Mouse (Mus musculus) embryonic facial prominence, embryonic 14.5 days (tissue): ENCODE measurements around the gene C1qtnf6. TPM values are rescaled to one million over a fixed set of nuclear protein-coding genes. Genes with fewer than 3 reads are reported as not detected.

ENCODE experiments used
- ATAC-seq: fragments of 200-750 bp; cut with Nextera tagmentation; 2 replicates; pipeline ENCODE4 v1.8.0; 2017; ENCODE audit warnings: low read depth, moderate number of reproducible peaks, moderate TSS enrichment
- DNase-seq: peaks from one replicate; pipeline ENCODE4 v3.0.0-alpha.2; 2015; ENCODE audit warnings: low spot score
- H3K27ac ChIP-seq: fragments of 300-500 bp; sonication (generic); replicated peaks from 2 replicates; pipeline ENCODE4 v1.5.1; 2014; ENCODE audit warnings: low read depth, mild to moderate bottlenecking, low read length, moderate library complexity
- H3K27me3 ChIP-seq: fragments of 300-500 bp; sonication (generic); replicated peaks from 2 replicates; pipeline ENCODE4 v1.6.1; 2014; ENCODE audit warnings: low read length; ENCODE audit not compliant: control insufficient read depth, insufficient read depth
- H3K36me3 ChIP-seq: fragments of 300-500 bp; sonication (generic); 2 replicates; pipeline ENCODE4 v1.6.1; 2014; ENCODE audit warnings: low read length, mixed read lengths; ENCODE audit not compliant: control insufficient read depth, insufficient read depth
- H3K4me1 ChIP-seq: fragments of 300-500 bp; sonication (generic); 2 replicates; pipeline ENCODE4 v1.6.1; 2014; ENCODE audit warnings: antibody characterized with exemption, low read length; ENCODE audit not compliant: control insufficient read depth, insufficient read depth
- H3K4me2 ChIP-seq: fragments of 300-500 bp; sonication (generic); 2 replicates; pipeline ENCODE4 v1.6.1; 2014; ENCODE audit warnings: low read depth, mild to moderate bottlenecking, low read length, moderate library complexity, mixed read lengths
- H3K4me3 ChIP-seq: fragments of 300-500 bp; sonication (generic); 2 replicates; pipeline ENCODE4 v1.5.1; 2014; ENCODE audit warnings: low read depth, mild to moderate bottlenecking, low read length
- H3K9ac ChIP-seq: fragments of 300-500 bp; sonication (generic); 2 replicates; pipeline ENCODE4 v1.6.1; 2014; ENCODE audit warnings: low read depth, mild to moderate bottlenecking, low read length, moderate library complexity, mixed read lengths
- H3K9me3 ChIP-seq: fragments of 300-500 bp; sonication (generic); 2 replicates; pipeline ENCODE4 v1.6.1; 2016; ENCODE audit warnings: low read length; ENCODE audit not compliant: control insufficient read depth
- WGBS: fragments of 180-500 bp; shearing (Covaris S2); extraction: QIAGEN DNeasy Blood & Tissue Kit; methylation state at CpG from one replicate; pipeline ENCODE4 v1.1.7; 2014; 5-methylcytosine and 5-hydroxymethylcytosine counted together
- polyA plus RNA-seq: library from polyadenylated mRNA; unstranded; fragments of >200 nt; fragmentation: Nextera tagmentation; extraction: Ambion mirVana; gene quantifications from 2 replicates; pipeline ENCODE4 v1.2.1, GENCODE M21; 2014

C1qtnf6 gene
- polyA plus RNA-seq, 1 experiment from 2014 or later, result 67.5 TPM

DNA sequence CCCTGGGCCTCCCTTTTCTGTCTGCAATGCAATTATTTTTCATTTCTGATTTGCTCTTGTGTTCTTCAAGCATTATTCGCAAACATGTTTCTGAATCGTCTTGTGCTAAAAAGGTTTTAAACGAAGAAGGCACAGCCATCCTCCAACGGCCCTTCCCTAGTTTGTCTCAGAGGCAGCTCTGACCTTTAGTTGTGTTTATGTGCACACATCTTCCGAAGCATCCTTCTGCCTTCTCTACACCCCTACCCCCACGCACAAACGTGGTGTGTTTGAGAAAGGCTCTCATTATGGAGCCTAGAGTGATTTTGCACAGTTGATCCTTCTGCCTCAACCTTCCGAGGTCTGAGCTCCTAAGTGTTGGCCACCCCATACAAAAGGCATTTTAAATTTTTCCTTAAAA lies 17.5 kb upstream of the C1qtnf6 start:
- H3K4me3 ChIP-seq, result no peak overlapping the region
- H3K4me2 ChIP-seq, result no peak overlapping the region
- ATAC-seq (no peak), DNase-seq (no peak)
- no peaks in the 10 kb centered on the region for H3K36me3 ChIP-seq
- no peaks in the 10 kb centered on the region for H3K4me1 ChIP-seq
- no peak overlapping the region for H3K9ac ChIP-seq
- 0 out of 2 replicates have a peak, but pooled peaks cover 4% of the 10 kb centered on the region for H3K27me3 ChIP-seq
- peaks cover 25% of the 10 kb centered on the region for H3K9me3 ChIP-seq
- H3K27ac ChIP-seq, result no peak overlapping the region
- 68% methylated on average over 8 of the region's 8 CpGs for WGBS

GRCm38 (mm10) chr15:78548336-78548665 lies 17.1 kb upstream of the C1qtnf6 start:
- H3K4me3 ChIP-seq, result no peak overlapping the region
- peak; percentile 33 for DNase-seq
- H3K4me2 ChIP-seq, result no peak overlapping the region
- H3K9ac ChIP-seq, result no peak overlapping the region
- peak; percentile 9; the same call in 1 of the 2 replicates for ATAC-seq
- no peaks in the 10 kb centered on the region for H3K36me3 ChIP-seq
- H3K9me3 ChIP-seq, result peaks cover 24% of the 10 kb centered on the region
- 11% methylated on average over 3 of the region's 3 CpGs for WGBS
- no peak overlapping the region for H3K27ac ChIP-seq
- 0 out of 2 replicates have a peak, but pooled peaks cover 5% of the 10 kb centered on the region for H3K27me3 ChIP-seq
- H3K4me1 ChIP-seq, result no peaks in the 10 kb centered on the region

DNA sequence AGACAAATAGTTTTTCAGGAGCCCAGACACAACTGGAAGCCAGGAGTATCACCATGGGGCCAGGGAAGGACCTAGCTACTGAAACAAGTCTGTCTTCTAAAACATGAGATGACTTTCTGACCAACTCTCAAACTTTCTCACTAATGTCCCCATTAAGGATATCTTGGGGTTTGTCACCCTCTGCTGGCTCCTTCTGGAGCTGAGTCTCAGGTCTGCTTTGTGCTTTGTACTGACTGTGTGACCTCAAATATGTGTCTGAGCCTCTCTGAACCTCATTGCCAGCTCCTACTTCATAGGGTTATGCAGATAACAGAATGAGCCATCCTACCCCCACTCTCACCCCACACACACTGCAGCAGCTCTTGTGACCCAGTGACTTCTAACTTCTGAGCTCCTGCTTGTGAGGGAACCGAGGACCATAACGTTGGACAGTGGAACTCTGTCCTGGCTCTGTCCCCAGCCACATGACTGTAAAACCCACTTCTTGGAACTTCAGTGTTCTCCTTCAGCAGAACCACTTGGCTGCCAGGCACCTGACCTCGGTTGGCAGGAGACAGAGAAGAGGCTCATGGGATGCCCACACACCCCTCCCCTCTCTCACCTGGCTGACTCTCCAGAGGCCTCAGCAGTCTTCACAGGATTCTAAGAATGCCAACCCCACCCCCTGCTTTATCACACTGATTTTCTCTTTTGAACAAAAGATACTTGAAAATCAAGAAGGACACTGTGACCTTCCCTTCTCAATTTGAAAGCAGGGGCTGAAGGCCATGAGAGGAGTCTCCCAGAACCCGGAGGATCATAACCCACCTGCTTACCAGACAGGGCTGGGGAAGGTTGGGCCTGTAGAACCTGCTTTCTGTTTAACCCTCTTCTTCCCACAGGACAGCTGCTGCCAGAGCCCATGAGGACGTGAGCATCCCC lies 16.5 kb upstream of the C1qtnf6 start:
- no peak overlapping the region for H3K4me2 ChIP-seq
- WGBS, result 41% methylated on average over 5 of the region's 5 CpGs
- ATAC-seq (0 out of 2 replicates have a peak, but pooled peaks have one; percentile 5), DNase-seq (no peak)
- no peaks in the 10 kb centered on the region for H3K36me3 ChIP-seq
- 0 out of 2 replicates have a peak, but pooled peaks cover 5% of the 10 kb centered on the region for H3K27me3 ChIP-seq
- no peak overlapping the region for H3K27ac ChIP-seq
- H3K4me3 ChIP-seq, result no peak overlapping the region
- no peak overlapping the region for H3K9ac ChIP-seq
- peaks cover 18% of the 10 kb centered on the region for H3K9me3 ChIP-seq
- no peaks in the 10 kb centered on the region for H3K4me1 ChIP-seq

DNA sequence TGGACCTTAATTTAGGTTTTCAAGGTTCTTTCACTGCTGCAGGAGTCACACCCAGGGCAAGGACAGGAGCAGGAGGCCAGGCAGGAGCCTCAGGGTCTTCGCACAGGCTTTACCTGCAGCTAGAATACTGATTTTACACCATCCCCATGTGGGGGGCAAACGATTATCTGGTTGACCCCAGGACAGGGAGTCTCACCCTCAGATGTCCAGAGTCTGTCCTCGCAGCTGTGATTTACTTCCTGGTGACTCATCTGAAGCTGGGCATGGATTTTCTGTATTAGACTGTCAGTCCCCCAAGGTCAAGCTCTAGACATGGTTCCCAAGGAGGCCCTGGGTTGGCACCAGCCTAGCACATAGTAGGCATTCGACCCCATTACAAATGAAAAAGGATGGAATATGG lies 14.8 kb upstream of the C1qtnf6 start:
- no peaks in the 10 kb centered on the region for H3K36me3 ChIP-seq
- H3K27me3 ChIP-seq, result 0 out of 2 replicates have a peak, but pooled peaks cover 5% of the 10 kb centered on the region
- H3K4me2 ChIP-seq, result no peak overlapping the region
- H3K4me1 ChIP-seq, result no peaks in the 10 kb centered on the region
- WGBS, result 82% methylated on average over 4 of the region's 4 CpGs
- DNase-seq (no peak), ATAC-seq (no peak)
- H3K9ac ChIP-seq, result no peak overlapping the region
- H3K27ac ChIP-seq, result no peak overlapping the region
- H3K9me3 ChIP-seq, result peaks cover 5% of the 10 kb centered on the region; the same call in 1 of the 2 replicates
- H3K4me3 ChIP-seq, result no peak overlapping the region

DNA sequence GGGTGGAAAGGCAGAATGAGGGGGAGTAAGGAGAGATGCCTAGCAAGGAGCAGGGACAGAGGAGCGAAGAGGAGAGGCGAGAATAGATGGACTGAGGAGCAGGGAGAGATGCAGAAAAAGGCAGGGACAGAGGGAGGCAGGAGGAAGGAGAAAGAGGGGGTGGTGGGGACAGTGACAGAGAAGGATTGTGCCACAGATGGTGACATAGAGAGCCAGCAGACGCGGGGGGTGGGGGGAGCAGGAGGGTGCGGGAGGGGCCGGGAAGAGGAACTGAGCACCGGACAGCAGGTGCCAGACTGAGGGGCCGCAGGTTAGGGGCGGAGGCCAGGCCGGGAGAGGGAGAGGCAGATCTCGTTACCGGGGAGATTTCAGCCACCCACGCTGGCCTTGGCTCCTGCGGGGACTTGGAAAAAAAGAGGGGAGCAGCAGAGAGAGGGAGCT lies 13.4 kb upstream of the C1qtnf6 start, which contains the start of gene Sstr3:
Gene Sstr3 (minus strand): TSS at position 125 of the 441 bp plus-strand sequence.
- H3K4me3 ChIP-seq, result no peak within 1 kb of the TSS
- H3K27me3 ChIP-seq, result 0 out of 2 replicates have a peak, but pooled peaks cover 5% of the 10 kb centered on the region
- ATAC-seq, result no peak
- DNase-seq, result no peak
- no peaks in the 10 kb centered on the region for H3K36me3 ChIP-seq
- no peak within 1 kb of the TSS for H3K4me2 ChIP-seq
- H3K27ac ChIP-seq, result no peak within 1 kb of the TSS
- 10% methylated on average over 14 of the region's 14 CpGs for WGBS
- no peak within 1 kb of the TSS for H3K9ac ChIP-seq
- H3K4me1 ChIP-seq, result no peaks in the 10 kb centered on the region
- no peaks in the 10 kb centered on the region for H3K9me3 ChIP-seq

DNA sequence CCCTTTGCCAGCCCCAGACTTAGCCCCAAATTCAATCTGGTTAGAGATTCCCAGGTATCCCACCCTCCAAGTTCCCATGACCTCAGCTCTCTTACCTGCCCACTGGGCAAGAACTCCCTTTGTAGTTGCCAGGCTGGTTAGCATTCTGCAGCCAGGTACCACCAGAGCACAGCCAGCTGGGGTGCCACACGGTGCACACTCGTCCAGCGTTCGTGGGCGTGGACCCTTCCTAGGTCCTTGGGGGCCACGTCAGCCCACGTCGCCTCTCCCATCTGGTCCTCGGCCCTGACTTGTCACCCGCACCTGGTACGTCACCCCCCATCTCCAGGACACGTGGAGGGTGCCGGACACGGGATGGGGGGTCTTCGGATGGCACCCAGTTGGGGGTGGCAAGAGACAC lies 12.8 kb upstream of the C1qtnf6 start:
- Histone ChIP-seq H3K4me1 (no peaks in the 10 kb centered on the region), H3K36me3 (no peaks in the 10 kb centered on the region), H3K9me3 (no peaks in the 10 kb centered on the region), H3K9ac (no peak overlapping the region), H3K4me3 (no peak overlapping the region), H3K4me2 (no peak overlapping the region), H3K27me3 (0 out of 2 replicates have a peak, but pooled peaks cover 5% of the 10 kb centered on the region), H3K27ac (no peak overlapping the region)
- WGBS, result 72% methylated on average over 15 of the region's 15 CpGs
- no peak for DNase-seq
- ATAC-seq, result no peak

- H3K27me3 ChIP-seq, result 0 out of 2 replicates have a peak, but pooled peaks cover 5% of the 10 kb centered on the region
- DNase-seq (peak; percentile 16), ATAC-seq (no peak)
- no peaks in the 10 kb centered on the region for H3K4me1 ChIP-seq
- no peak overlapping the region for H3K27ac ChIP-seq
- 56% methylated on average over 7 of the region's 7 CpGs for WGBS
- no peak overlapping the region for H3K4me3 ChIP-seq
- H3K9ac ChIP-seq, result no peak overlapping the region
- no peaks in the 10 kb centered on the region for H3K9me3 ChIP-seq
- no peaks in the 10 kb centered on the region for H3K36me3 ChIP-seq
- H3K4me2 ChIP-seq, result no peak overlapping the region
Observed at GRCm38 (mm10) chr15:78542767-78543303, 11.6 kb upstream of the C1qtnf6 start.

DNA sequence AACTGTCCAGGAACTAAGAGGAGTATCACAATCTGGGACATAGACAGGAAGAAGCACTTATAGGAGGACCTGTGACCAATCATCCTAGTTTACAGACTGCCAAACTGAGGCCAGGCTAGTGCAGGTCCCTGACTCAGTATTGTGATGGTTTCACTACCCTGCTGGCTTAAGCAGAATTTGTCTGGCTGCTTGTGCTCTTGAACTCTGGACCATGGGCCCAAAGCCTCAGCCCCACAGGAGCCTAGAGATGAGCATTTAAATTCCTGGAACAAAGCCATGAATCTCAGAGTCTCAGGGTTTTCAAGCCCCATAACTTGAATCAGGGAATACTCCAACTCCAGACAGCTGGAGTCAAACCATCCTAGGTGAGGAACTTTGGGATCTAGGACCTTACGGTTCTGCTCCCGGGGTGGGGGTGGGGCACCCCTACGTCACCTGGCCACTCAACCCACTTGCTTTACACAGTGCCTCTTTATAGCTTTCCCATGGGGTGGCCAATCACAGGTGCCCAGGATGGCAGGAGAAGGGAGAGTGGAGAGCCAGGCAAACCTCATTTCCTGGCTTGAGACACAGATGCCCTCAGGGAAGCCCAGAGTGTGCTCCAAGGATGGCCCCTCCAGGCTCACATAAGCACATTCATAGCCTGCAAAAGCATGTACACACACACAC lies 11.0 kb upstream of the C1qtnf6 start:
- Histone ChIP-seq H3K4me1 (no peaks in the 10 kb centered on the region), H3K27me3 (0 out of 2 replicates have a peak, but pooled peaks cover 5% of the 10 kb centered on the region), H3K9me3 (no peaks in the 10 kb centered on the region), H3K4me2 (no peak overlapping the region), H3K36me3 (no peaks in the 10 kb centered on the region), H3K27ac (no peak overlapping the region), H3K9ac (no peak overlapping the region), H3K4me3 (no peak overlapping the region)
- no peak for ATAC-seq
- 80% methylated on average over 3 of the region's 3 CpGs for WGBS
- DNase-seq, result no peak
